Mouse (Mus musculus) limb, embryonic 14.5 days (tissue): ENCODE measurements around the gene Ptges. TPM values are rescaled to one million over a fixed set of nuclear protein-coding genes. Genes with fewer than 3 reads are reported as not detected.
A peak's percentile ranks its signal among the peaks of the same experiment; 100 is the strongest.

Experiments
- ATAC-seq: fragments of 200-750 bp; cut with Nextera tagmentation; 2 replicates; pipeline ENCODE4 v1.8.0; 2017; ENCODE audit warnings: low read depth, moderate number of reproducible peaks, moderate TSS enrichment; ENCODE audit not compliant: low FRiP score
- DNase-seq: peaks from one replicate; pipeline ENCODE4 v3.0.0-alpha.2; 2015; ENCODE audit warnings: low spot score
- H3K27ac ChIP-seq: fragments of 300-500 bp; sonication (generic); replicated peaks from 2 replicates; pipeline ENCODE4 v1.5.1; 2014; ENCODE audit warnings: low read depth, mild to moderate bottlenecking, low read length, moderate library complexity, mixed read lengths
- H3K27me3 ChIP-seq: fragments of 300-500 bp; sonication (generic); 2 replicates; pipeline ENCODE4 v1.6.1; 2014; ENCODE audit warnings: low read length, mixed read lengths; ENCODE audit not compliant: control insufficient read depth, insufficient read depth
- H3K36me3 ChIP-seq: fragments of 300-500 bp; sonication (generic); 2 replicates; pipeline ENCODE4 v1.6.1; 2014; ENCODE audit warnings: mild to moderate bottlenecking, low read length, moderate library complexity, mixed read lengths; ENCODE audit not compliant: control insufficient read depth, insufficient read depth
- H3K4me1 ChIP-seq: fragments of 300-500 bp; sonication (generic); 2 replicates; pipeline ENCODE4 v1.6.1; 2014; ENCODE audit warnings: antibody characterized with exemption, low read length, mixed read lengths; ENCODE audit not compliant: control insufficient read depth, insufficient read depth
- H3K4me2 ChIP-seq: fragments of 300-500 bp; sonication (generic); replicated peaks from 2 replicates; pipeline ENCODE4 v1.6.1; 2014; ENCODE audit warnings: low read depth, mild to moderate bottlenecking, low read length, moderate library complexity; ENCODE audit not compliant: severe bottlenecking
- H3K4me3 ChIP-seq: fragments of 300-500 bp; sonication (generic); replicated peaks from 2 replicates; pipeline ENCODE4 v1.5.1; 2014; ENCODE audit warnings: low read length
- H3K9ac ChIP-seq: fragments of 300-500 bp; sonication (generic); 2 replicates; pipeline ENCODE4 v1.6.1; 2014; ENCODE audit warnings: mild to moderate bottlenecking, low read depth, low read length, moderate library complexity; ENCODE audit not compliant: severe bottlenecking
- H3K9me3 ChIP-seq: fragments of 300-500 bp; sonication (generic); 2 replicates; pipeline ENCODE4 v1.6.1; 2016; ENCODE audit warnings: low read length; ENCODE audit not compliant: control insufficient read depth
- POLR2A ChIP-seq: fragments of 200-500 bp; IDR thresholded peaks from 2 replicates; pipeline ENCODE4 v1.8.0; 2012; ENCODE audit warnings: inconsistent platforms, mild to moderate bottlenecking, moderate library complexity, borderline replicate concordance; ENCODE audit not compliant: insufficient read depth, insufficient read length; ENCODE audit errors: extremely low read depth
- WGBS: fragments of 180-500 bp; shearing (Covaris S2); extraction: QIAGEN DNeasy Blood & Tissue Kit; methylation state at CpG from one replicate; pipeline ENCODE4 v1.1.7; 2014; 5-methylcytosine and 5-hydroxymethylcytosine counted together
- polyA plus RNA-seq, 2 experiments: library from polyadenylated mRNA; depleted of rRNA in 1 of 2; stranded (reverse) in 1 of 2; unstranded in 1 of 2; fragments of >200 nt; fragmentation: Nextera tagmentation in 1 of 2; extraction: Ambion mirVana in 1 of 2; gene quantifications; 2 replicates each; pipeline versions ENCODE4 v1.2.1 to v1.2.3; 2012 to 2014

Ptges gene
- polyA plus RNA-seq, 2 experiments, result 16.4 to 20.5 TPM

DNA sequence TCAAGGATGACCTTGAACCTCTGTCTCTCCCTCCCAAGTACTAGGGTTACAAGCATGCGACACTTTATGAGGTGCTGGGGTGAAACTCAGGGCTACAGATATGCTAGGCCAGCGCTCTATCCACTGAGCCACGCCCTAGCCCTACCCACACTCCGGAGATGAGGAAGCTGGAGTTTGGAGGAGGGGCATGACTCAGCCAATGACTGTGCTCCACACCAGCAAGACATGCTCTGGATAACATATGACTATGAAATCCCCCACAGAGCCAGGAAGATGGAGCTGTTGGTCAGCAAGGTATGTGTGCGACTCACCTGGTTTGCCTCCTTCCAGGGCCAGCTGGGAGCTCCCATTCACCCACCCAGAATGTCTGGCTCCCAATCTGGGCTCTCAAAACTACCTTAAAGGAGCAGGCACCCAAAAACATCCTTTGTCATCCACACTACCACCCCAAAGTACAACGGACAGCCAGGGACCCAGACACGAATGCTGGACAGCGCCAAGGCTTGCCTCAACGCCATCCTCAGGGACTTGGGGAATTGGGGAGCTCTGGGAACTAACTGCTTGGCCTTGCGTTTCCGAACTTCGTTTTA lies 675 bp downstream of the Ptges start:
- no peaks in the 10 kb centered on the region for H3K36me3 ChIP-seq
- peaks cover 11% of the 10 kb centered on the region for H3K4me1 ChIP-seq
- WGBS, result 29% methylated on average over 12 of the region's 12 CpGs
- no peak overlapping the region for H3K9ac ChIP-seq
- H3K27ac ChIP-seq, result no peak overlapping the region
- peak overlapping the region; percentile 21; the same call in 1 of the 2 replicates for H3K4me3 ChIP-seq
- H3K4me2 ChIP-seq, result peak overlapping the region; percentile 49
- DNase-seq, result peak; percentile 3
- TF ChIP-seq POLR2A, result no peak
- H3K27me3 ChIP-seq, result no peaks in the 10 kb centered on the region
- no peaks in the 10 kb centered on the region for H3K9me3 ChIP-seq
- 0 out of 2 replicates have a peak, but pooled peaks have one; percentile 15 for ATAC-seq

DNA sequence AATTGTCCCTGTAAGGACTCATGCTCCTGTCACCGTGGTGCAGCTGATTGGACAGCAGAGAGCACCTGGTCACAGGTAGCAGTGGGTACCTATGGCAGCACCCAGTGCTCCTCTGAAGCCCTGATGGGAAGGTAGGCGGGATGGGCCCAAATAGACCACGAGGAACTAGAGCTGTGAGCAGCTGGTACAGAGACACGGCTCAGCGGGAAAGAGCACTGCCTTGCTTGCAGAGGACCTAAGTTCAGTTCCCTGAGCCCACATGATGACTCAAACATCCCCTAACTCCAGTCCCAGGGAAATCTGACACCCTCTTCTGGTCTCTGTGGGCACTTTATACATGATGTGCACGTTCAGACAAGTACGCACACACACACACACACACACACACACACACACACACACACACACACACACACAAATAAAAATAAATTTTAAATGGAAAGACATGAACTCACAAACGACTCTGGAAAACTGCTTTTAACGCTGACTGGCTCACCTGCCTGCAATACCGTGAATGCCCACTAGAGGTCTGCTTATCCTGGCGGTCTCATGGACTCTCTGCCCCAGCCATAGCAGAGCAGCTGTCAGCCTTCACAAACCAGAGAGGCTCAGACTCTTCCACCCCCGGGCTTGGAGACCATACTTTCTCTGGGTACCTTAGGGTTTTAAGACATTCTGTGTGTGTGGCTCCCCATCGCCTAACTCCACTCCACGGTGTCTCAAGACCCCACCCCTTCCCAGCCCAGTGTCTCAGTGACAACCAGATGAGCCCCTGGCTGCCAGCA lies 1.6 kb downstream of the Ptges start:
- H3K9me3 ChIP-seq, result no peaks in the 10 kb centered on the region
- TF ChIP-seq POLR2A, result no peak
- H3K4me1 ChIP-seq, result peaks cover 11% of the 10 kb centered on the region
- no peaks in the 10 kb centered on the region for H3K36me3 ChIP-seq
- no peak overlapping the region for H3K4me2 ChIP-seq
- H3K27ac ChIP-seq, result no peak overlapping the region
- 18% methylated on average over 14 of the region's 14 CpGs for WGBS
- no peaks in the 10 kb centered on the region for H3K27me3 ChIP-seq
- DNase-seq (peak; percentile 86), ATAC-seq (peak; percentile 69; the same call in 1 of the 2 replicates)
- H3K9ac ChIP-seq, result no peak overlapping the region
- no peak overlapping the region for H3K4me3 ChIP-seq

DNA sequence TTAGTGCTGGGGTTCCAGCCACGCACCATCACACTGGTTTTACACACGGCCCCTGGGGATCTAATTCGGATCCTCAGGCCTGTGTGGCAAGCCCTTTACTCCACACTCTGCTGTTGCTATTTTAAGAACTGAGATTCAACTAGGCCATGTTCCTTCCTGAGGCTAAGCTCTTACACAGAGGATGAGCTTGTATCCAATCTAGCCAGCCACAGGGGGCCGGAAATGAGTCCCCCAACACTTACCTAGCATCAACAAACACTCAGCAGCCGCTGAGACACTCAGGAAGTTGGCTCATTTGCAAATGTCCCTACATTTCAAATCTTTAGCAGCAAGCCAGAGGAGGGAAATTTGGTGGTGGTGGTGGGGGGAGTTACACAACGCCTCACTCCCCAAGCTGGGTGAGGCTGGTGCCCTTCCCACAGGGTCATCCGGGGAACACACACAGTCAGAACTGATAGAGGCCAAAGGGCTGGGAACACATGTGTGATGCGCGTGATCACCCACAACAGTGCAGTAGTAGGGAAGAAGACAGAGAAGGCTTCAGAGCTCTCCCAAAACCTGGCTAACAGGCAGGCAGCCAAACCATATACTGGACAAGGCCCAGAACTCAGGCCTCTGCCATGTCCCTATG lies 2.4 kb downstream of the Ptges start:
- DNase-seq (no peak), ATAC-seq (no peak)
- 51% methylated on average over 9 of the region's 9 CpGs for WGBS
- peaks cover 11% of the 10 kb centered on the region for H3K4me1 ChIP-seq
- H3K9ac ChIP-seq, result no peak overlapping the region
- H3K4me2 ChIP-seq, result no peak overlapping the region
- no peak overlapping the region for H3K27ac ChIP-seq
- no peak for TF ChIP-seq POLR2A
- no peak overlapping the region for H3K4me3 ChIP-seq
- H3K36me3 ChIP-seq, result no peaks in the 10 kb centered on the region
- H3K9me3 ChIP-seq, result no peaks in the 10 kb centered on the region
- H3K27me3 ChIP-seq, result no peaks in the 10 kb centered on the region

GRCm38 (mm10) chr2:30926381-30926780 lies 3.3 kb downstream of the Ptges start:
- Histone ChIP-seq H3K9ac (no peak overlapping the region), H3K27me3 (no peaks in the 10 kb centered on the region), H3K9me3 (no peaks in the 10 kb centered on the region), H3K4me1 (peaks cover 11% of the 10 kb centered on the region), H3K4me3 (no peak overlapping the region), H3K27ac (no peak overlapping the region), H3K36me3 (no peaks in the 10 kb centered on the region), H3K4me2 (no peak overlapping the region)
- no peak for ATAC-seq
- TF ChIP-seq POLR2A, result no peak
- WGBS, result 79% methylated on average over 4 of the region's 4 CpGs
- DNase-seq, result no peak

GRCm38 (mm10) chr2:30925181-30925580 lies 4.5 kb downstream of the Ptges start:
- DNase-seq, result no peak
- Histone ChIP-seq H3K9me3 (no peaks in the 10 kb centered on the region), H3K27ac (no peak overlapping the region), H3K9ac (no peak overlapping the region), H3K4me2 (no peak overlapping the region), H3K4me1 (peaks cover 11% of the 10 kb centered on the region), H3K4me3 (no peak overlapping the region), H3K36me3 (no peaks in the 10 kb centered on the region), H3K27me3 (no peaks in the 10 kb centered on the region)
- no peak for ATAC-seq
- TF ChIP-seq POLR2A, result no peak
- WGBS, result 85% methylated on average over 4 of the region's 4 CpGs
